Mouse (Mus musculus) brain, embryonic 14.5 days (tissue): Measurements from ENCODE around the gene Bcl11a.

Experiments used
- CTCF ChIP-seq: fragments of 200-500 bp; IDR thresholded peaks from 2 replicates; pipeline ENCODE4 v1.5.1; 2012; ENCODE audit warnings: inconsistent platforms, mild to moderate bottlenecking, moderate library complexity, borderline replicate concordance; ENCODE audit not compliant: insufficient read depth, insufficient read length; ENCODE audit errors: extremely low read depth
- POLR2A ChIP-seq: fragments of 200-500 bp; IDR thresholded peaks from 2 replicates; pipeline ENCODE4 v1.6.1; 2012; ENCODE audit warnings: mild to moderate bottlenecking, inconsistent platforms, borderline replicate concordance; ENCODE audit not compliant: poor library complexity, insufficient read depth, insufficient read length, severe bottlenecking; ENCODE audit errors: extremely low read depth

- no peak for TF ChIP-seq CTCF
- TF ChIP-seq POLR2A: no peak
Observed at GRCm38 (mm10) chr11:24174161-24174792, 96.4 kb downstream of the Bcl11a start.
